Mouse (Mus musculus) urinary bladder, adult 2 months (tissue): ENCODE results near the gene Lrrc25. TPM values are rescaled to one million over a fixed set of nuclear protein-coding genes. Genes with fewer than 3 reads are reported as not detected.

Source experiments
- DNase-seq: peaks from one replicate; pipeline ENCODE4 v3.0.0; 2022; ENCODE audit warnings: low spot score
- polyA plus RNA-seq: library from polyadenylated mRNA; depleted of rRNA; stranded (reverse); fragments of >200 nt; gene quantifications from 2 replicates; pipeline ENCODE4 v1.2.3, GENCODE M21; 2012

Gene Lrrc25
- polyA plus RNA-seq, 1 experiment = 6.2 TPM

DNA sequence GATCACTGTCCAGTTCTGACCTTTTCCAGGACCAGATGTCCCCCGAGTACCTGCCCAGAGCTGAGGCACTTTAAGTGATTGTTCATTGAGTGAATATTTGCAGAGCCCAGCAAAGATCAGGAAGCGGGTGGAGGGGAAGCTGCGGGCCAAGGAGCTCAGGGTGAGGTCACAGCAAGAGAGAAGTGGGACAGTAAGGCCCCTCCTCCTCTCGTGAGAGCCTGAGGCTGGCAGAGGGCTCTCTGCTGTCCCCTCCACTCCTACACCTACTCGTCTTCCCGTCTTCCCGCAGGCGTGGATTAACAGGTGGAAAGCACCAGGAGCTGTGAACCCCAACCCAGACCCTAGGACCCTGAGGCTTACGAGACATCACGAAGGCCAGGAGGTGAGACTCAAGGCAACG is 690 bp downstream of the Lrrc25 start:
- DNase-seq = no peak

DNA sequence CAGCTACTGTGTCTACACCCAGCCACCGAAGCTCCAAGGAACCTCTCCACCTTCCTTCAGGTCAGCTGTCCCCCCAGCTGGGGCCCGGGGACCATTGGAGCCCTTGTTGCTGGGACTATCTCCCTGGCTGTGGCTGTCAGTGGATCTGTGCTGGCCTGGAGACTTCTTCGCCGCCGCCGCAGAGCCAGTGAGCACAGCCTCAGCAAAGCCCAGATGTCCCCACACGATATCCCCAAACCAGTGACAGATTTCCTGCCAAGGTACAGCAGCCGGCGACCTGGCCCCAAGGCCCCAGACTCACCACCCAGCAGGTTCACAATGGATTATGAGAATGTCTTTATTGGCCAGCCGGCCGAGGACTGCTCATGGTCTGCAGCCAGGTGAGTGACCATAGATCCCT is 2.0 kb downstream of the Lrrc25 start:
- DNase-seq = no peak

DNA sequence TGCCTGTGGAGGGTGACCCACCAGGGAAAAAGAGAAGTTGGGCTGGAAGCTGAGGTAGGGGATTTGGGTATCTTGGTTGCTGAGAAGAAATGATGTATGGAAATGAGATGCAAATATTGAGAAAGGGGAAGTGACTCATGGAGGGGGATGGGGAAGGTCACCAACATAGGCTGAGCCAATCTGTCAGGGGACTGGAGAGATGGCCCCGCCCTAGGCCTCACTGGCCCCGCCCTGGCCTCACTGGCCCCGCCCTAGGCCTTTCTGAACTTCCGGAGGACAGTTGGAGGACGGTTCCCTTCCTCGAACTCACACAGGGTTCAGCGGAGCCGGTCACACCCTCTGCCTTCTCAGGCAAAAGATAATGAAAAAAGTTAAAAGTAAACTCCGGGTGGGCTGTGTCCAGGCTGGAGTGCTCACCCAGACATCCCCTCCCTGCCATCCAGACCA is 3.0 kb downstream of the Lrrc25 start:
- DNase-seq = no peak

DNA sequence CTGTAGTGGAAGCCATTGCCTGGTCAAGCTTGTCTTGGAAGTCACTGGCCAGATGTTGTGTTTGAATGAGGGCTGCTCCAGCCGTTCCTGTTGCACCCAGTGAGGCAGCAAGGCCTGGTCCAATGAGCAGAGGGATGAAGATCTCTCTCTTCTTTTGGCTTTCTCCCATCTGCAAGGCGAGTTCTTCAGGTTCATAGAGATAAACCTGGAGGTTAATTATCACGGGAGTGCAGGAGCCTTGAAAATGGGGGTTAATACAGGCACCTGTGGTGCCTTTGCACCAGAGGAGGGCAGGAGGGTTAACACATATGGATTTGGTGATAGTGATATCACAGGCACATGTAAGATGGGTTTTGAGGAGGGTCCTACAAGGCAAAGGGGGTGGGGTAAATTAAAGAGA is 6.3 kb downstream of the Lrrc25 start:
- no peak for DNase-seq

DNA sequence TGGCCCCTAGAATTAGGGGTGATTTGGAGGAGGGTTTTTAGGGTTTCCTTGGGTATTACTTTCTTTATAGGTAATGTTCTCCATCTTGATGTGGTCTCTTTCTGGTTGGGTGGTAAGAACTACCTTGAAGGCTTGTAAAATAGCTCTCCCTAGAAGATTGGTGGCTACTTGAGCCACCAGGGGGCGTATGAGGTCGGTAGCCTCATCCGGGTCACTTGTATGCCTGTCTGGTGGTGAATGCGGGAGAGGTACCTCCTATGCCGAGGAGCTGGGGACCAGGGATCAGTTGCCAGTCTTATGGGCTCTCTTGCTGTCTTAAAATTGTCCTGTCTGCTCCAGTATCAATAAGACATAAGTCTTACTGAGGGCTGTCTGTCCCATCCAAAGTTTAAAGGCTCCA is 9.1 kb downstream of the Lrrc25 start:
- no peak for DNase-seq

DNA sequence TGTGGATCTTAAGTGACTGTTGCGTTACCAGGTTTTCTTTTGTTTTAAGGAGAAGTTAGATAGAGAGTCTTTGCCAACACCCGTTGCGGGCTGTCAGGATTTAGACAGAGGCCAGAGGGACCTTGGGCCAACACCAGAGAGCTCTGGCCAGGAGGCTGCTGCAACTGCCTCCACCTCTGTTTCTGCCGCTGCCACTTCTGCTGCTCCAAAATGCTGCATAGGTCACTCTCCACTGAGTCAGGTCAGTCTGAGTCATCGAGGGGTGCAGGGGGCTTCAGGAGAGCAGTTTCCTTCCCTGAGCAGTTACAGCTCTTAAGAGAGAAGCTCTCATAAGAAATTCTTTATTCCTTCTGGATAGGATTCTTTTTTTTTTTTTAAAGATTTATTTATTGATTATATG is 11.1 kb downstream of the Lrrc25 start:
- DNase-seq = no peak

DNA sequence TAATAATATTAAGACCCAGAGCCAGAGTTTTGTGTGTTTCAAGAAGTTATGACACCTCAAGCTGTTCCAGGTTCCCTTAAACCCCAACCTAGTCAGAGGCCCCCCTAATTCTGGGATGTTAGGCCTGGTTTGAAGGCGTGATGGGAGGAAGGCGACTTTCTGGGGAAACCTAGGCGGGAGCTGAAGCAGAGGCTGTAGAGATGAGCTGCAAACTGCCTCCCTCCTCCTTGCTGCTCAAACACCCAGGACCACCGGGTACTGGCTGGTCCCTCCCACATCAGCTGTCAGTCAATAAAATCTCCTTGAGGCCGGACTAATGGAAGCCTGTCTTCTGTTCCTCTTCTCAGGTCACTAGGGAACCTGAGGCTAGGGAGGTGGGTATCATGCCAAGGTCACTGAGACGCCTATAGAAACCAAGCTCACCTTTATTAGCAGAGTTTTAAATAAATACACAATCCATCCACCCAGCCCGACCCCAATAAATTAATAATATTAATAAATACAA is 13.1 kb downstream of the Lrrc25 start:
- DNase-seq = no peak

DNA sequence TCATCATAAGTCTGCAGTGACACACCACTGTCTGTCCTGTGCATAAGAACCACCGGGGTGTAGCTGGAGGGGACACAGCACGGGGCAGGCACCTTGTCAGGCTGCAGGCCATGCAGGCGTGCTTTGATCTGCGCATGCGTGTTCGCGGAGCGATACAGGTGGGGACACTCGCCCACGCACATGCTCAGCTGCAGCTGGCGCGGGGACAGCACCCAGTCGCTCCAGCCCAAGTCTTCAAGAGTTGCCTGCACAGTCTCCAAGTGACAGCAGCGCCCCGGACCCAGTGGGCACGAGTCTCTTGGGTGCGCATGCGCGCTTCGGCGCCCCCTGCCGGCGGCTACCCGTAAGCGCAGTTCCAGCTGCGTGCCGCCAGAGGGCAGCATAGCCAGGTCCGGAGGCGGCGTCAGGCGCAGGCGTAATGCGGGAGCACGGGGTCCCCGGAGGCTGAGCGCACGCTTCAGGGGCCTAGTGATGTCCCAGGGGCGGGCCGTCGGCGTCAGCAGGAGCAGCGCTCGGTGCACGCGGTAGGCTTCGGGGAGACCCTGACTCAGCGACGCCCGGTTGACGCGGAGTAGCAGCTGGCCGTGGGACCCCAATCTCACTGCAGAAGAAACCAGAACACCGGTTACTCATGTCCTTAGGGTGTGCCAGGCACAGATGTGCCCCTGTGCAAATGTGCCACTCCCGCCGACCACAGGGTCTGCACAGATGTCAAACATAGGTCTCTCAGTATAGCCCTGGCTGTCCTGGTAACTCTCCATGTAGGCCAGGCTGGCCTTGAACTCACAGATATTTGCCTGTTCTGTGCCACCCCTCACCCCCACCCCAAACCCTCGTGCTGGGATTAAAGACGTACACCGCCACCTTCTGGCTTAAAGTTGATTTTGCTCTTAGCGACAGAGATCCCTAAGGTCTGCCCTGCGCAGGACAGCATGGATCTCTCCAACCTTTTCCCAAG is 13.9 kb downstream of the Lrrc25 start:
- DNase-seq = peak; percentile 92

DNA sequence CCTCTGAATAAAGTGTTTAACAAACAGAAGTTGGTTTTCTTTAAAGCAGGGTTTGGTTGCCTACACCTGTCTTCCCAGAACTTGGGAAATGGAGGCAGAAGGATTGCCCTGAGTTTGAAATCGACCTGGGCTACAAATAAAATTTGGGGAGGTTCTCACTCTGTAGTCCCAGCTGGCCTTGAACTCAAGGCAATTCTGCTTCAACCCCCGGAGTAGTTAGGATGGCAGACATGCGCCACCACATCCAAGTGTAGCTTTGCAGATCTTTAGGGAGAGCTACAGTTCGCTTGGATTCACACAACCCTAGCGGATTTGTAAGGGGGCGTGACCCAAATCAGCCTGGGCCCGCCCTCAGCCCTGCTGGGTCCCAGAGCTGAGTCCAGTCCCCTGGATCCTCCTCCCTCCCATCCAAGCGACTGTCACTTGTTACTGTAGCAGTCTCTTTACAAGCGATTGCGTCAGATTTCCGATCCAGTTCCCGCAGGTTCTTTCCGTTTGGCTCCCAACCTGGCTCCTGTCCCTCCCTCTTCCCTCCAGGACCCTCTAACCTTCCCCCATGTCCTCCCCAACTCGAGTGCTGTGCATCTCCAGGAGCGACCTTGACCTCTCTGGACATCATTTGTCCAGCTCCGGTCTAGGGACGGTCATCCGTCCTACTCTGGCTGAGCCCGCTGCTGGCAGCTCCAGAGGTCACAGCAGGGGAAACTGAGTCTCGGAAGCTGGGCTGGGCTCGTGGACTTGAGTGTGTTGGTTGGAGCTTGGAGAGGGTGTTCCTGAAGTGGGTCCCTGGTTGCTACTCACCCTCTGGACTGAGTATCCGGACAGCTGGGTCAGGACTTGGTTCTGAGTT is 14.8 kb downstream of the Lrrc25 start:
- DNase-seq = no peak

DNA sequence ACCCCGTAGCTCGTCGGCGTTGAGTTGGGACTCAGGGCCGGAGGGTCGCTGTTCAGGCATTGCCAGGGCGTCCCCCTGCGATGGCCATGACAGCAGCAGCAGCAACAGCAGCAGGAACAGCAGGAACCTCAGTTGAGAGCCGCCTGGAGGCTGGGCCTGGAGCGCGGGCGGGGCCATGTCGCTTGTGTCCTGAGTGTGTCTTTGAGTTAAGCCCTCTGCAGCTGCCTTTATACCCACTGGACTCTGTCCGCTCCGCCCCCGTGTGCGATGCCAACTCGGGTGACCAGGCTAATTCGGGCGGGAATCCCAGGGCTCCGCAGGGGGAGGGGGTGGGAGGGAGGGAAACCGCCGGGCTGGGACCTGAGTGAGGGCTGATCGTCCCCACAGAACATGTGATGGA is 15.5 kb downstream of the Lrrc25 start:
- DNase-seq = no peak

DNA sequence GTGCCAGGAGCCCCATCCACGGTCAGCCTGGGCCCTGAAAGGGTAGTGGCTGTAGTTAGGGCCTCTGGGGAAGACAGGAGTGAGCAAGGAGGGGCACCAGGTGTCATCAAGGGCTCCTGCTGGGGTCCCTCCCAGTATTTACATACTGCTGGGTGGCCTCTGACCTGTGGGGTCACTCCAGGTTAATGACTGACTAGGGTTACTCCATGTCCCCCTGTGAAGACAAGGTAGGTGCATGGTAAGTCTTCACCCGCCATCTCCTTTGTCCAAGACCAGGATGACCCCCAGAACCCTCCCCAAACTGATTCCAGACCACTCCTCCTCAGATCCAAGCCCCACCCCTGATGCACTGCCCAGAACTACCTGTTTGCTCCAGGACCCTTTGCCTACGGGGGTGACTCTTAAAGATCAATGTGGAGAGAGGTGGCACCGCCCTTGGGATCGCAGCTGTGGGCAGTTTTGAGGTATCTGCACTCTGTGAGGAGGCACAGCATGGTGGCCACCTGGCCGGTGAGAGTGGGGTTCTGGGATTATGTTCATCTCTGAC is 16.5 kb downstream of the Lrrc25 start, which contains the start of gene Gdf15:
Gdf15 (minus strand) TSS at position 111 of the 547 bp plus-strand sequence.
- no peak for DNase-seq

DNA sequence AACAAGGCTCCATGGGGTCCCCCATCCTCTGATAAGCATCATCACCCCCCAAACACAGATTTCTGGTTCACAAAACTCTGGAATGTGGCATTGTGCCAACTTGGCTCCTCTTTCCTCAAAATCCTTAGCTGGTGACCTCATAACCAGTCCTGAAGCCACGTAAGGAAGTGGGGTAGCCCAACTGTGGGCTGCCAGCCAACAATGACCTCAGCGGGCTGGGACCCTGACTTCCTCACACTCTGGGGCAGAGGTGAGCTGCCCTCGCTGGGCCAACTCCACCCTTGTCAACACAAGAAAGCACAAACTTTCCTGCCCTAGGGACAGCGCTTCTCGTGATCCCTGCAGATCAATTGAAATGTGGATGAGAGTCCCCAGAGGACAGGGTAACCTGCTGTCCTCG is 18.1 kb downstream of the Lrrc25 start:
- DNase-seq = no peak

DNA sequence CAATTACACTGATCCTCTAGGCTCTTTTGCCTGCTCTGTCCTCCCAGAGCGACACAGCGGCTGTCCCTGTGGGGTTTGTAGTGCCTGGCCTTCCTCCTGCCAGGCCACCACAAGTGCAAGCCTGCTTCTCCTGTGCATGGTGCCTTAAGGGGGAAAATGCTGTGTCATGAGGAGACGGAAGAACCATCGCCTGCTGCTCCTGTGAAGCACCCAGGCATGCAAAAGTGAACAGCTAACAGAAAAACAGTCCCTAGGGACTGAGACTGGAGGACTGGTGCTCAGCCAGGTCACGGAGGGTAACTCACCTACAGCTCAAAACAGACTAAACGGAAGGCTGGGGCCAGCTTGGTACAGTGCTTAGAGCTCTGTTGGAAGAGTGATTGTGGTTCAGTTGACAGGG is 19.6 kb downstream of the Lrrc25 start:
- no peak for DNase-seq

DNA sequence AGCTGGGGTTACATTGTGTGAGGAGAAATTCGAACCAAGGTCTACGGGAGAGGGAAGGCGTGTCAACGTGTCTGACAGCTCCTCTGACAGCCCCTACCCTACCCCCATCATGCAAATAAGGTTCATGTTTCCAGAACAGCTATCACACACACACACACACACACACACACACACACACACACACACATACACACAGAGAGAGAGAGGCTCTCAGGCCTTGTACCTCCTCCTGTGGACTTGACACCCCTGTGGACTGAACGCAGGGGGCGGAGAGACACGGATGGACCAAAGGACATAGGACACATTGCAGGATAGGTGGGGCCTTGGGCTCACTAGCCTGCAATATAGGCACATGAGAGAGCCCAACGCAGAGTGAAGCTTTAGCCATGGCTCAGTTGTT is 20.9 kb downstream of the Lrrc25 start:
- no peak for DNase-seq

DNA sequence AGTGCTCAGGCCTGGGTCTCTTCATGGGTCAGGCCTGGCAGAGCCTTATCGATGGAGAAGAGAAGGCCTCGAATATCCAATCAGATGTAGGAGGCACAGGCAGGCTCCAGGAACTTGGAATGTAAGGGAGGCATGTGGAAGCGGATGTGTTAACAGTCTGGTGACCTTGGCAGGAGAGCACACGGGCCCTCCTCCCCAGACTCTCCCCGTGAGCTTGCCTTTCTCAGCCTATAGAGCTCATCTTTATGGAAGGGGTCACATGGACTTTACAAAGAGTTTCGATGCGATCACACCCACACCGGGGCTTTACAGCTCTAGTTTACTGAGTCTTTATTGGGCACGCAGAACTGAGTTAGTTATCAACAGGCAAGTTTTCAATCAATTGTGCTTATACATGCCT is 22.8 kb downstream of the Lrrc25 start:
- no peak for DNase-seq

DNA sequence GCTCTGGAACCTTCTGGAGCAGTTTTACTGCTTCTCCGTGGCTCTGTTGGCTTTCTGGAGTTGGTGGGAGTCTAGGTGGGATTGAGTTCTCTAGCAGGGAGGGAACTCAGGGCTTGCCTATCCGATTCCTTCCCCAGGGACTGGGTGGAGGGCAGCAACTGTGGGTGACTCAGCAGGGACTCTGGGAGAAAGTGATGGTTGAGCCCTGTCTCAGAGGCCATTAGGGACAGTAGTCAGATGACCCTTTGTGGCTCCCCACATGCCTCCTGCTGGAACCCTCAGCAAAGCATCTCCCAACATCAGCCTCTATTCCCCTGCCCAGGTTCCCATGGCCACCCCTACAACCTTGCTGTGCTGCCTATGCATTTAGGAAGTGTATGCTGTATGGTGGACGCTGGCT is 27.1 kb downstream of the Lrrc25 start:
- no peak for DNase-seq

DNA sequence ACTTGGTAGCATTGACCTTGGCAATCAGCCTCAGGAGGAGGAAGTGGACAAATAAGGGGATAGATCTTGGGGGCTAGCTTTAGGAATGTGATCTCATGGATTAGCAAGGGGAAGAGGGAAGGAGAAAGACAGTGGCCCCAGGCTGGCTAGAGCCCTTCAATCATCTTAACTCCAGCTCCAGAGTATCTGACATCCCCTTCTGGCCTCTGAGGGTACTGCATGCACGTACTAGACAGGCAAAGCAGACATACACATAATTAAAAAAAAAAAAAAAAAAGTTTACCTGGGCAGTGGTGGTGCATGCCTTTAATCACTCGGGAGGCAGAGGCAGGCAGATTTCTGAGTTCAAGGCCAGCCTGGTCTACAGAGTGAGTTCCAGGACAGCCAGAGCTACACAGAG is 28.1 kb downstream of the Lrrc25 start:
- no peak for DNase-seq

DNA sequence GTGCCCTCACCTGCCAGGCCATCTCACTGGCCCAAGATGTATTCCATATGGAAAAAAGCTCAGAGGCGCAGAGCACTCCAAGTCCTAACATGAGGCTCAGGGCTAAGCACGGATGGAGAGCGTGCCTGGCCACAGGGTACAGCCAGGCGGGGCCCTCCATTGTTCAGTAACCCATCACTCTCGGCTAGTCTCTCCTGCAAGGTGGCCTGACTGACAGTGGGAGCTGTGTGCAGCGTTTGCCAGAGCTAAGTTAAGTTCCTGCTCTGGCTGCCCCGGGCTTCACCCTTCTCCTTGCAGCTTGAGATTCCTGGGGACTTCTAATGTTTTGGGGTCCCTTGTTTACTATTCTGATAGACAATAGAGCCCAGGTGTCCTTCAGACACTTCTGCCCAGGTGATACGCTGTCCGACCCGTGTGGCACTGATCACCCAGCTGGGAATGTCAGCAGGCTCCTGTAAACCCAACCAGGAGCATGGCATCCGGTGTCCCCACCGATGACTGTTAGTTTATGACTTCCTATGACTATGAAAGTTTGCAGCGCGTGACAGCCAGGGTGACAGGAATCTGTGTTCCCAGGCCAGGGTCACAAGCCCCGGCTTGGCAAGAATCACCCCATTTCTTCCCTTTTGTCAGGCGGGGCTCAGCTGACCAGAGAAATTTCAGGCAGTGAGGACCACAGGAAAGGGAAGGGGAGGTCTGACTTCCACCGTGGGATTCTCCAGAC is 29.7 kb downstream of the Lrrc25 start:
- DNase-seq = no peak

DNA sequence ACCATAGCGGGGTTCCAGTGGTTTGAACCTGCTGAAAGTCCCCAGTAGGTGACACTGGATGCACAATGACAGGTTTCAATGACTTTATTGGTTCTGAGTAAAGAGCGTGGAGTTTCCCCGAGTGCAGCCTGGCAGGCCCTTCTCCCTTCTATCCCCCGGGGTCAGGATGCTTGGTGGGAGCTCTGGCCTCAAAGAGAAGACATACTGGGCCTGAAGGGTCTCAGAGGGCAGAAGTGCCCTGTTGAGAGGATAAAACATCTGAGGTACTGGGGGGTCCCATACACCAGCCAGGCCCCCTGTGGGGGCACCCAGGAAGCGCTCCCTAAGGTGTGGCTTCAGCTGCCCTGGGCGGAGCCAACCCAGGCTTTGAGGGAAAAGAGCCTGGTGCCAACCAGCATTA is 30.4 kb downstream of the Lrrc25 start:
- DNase-seq = no peak

DNA sequence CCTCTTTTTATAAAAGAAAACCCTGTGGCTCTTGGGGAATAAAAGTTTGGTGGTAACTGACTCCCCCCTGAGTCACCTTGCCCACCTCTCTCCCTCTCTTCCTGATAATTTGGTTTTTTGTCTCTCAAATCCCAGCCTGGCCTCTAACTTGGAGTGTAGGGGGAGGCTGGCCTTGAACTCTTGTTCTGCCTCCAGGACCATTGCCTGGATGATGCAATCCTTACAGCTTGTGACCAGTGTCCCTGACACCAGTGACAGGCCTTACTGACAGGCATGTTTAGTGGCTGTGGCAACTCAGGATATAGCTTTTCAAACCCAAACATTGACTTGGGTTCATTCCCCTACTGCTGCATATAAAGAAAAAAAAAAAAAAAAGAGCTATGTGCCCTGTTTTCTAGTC is 30.8 kb downstream of the Lrrc25 start:
- DNase-seq = no peak

DNA sequence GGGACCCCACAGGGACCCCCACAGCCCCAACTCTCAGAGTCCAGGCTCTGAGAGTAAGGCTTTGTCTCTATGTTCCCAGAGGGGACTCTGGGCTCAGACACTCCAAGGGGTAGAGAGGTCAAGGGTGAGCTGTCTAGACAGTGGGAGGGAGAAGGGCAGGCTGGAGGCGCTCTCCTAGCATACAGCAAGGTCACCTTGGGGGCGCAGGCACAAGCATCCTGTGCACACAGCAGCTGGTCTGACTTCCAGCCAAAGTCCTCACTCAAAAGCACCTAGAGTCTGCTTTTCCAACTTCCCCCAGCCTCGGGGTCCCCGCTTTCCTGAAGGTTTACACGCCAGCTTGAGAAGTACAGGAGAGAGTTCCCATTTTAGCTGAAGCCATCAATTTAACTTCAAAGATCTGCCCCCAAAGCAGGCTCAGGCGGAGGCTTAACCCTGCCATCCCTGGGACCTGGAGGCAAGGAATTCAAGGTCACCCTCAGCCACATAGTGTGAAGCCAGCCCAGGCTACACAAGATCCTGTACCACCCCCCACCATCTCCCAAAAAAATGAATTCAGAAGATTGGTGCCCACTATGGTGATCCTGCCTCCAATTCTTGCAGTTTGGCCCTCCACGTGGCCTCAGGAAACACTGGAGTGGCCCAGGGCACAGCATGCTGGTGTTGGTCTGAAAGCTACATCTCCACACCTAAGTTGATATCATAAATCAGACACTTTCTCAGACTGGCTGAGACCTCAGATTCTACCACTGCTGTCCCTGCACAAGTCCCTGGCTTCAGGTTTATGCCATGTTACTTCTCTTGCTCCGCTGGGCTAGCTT is 31.6 kb downstream of the Lrrc25 start:
- no peak for DNase-seq
